Mouse (Mus musculus) brown adipose tissue, adult 24 weeks (tissue): ENCODE results near the gene Gm14214. TPM values are rescaled to one million over a fixed set of nuclear protein-coding genes. Genes with fewer than 3 reads are reported as not detected.

ENCODE experiments used
- H3K27ac ChIP-seq: fragments of 200-500 bp; replicated peaks from 2 replicates; pipeline ENCODE4 v1.5.1; 2012; ENCODE audit warnings: low read depth, mild to moderate bottlenecking, low read length
- H3K4me1 ChIP-seq: fragments of 200-500 bp; 2 replicates; pipeline ENCODE4 v1.6.1; 2012; ENCODE audit warnings: low read length, mixed read lengths; ENCODE audit not compliant: control insufficient read depth, insufficient read depth, insufficient read length
- H3K4me3 ChIP-seq: fragments of 200-500 bp; 2 replicates; pipeline ENCODE4 v1.5.1; 2012; ENCODE audit warnings: low read depth, mild to moderate bottlenecking, low read length, moderate library complexity; ENCODE audit not compliant: insufficient read depth
- polyA plus RNA-seq: library from polyadenylated mRNA; stranded (reverse); fragments of >200 nt; gene quantifications from 2 replicates; pipeline ENCODE4 v1.2.4, GENCODE M21; 2012; ENCODE audit not compliant: missing spikeins, insufficient read depth, insufficient read length

Gene Gm14214
- polyA plus RNA-seq, 1 experiment: not detected

DNA sequence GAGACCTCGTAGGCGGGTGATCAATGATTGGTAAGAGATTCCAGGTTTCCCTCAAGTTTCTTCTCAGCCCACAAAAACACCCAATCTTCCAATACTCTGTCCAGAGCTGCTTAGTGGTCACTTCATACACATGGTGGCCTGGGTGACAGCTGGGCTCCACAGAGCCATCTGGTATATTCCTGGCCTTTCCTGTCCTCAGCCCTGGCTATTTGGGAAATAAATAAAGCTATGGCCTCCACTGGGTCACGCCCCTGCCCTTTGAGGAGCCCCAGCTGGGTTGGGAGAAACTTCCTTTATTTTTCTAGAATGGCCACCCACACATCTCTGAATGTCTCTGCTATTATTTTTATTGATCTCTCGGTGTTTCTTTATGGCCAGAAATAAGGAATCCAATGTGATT is 46.4 kb downstream of the Gm14214 start:
- Histone ChIP-seq H3K4me1 (no peaks in the 10 kb centered on the region), H3K4me3 (no peak overlapping the region), H3K27ac (no peak overlapping the region)

DNA sequence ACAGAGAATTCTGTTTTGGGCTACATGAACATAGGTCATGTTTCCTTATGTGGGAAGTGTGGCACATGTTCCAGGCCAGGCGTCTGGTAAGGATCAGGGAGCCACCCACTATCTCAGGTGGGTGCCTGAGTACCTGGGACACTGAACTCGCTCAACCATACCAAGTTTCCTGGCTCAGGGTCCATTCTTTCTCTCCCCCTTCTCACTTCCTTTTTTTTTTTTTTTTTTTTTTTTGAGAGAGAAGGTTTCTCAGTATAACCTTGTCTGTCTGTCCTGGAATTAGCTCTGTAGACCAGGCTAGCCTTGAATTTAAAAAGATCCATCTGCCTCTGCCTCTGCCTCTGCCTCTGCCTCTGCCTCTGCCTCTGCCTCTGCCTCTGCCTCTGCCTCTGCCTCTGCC is 49.5 kb downstream of the Gm14214 start:
- H3K27ac ChIP-seq: no peak overlapping the region
- H3K4me1 ChIP-seq: no peaks in the 10 kb centered on the region
- H3K4me3 ChIP-seq: no peak overlapping the region

Other genes with a start within 250 kb of the Gm14214 start
- gene 1700003F12Rik, start 222.9 kb downstream of the Gm14214 start, polyA plus RNA-seq: not detected in 2 replicates
- gene Actl10, start 218.3 kb downstream of the Gm14214 start, polyA plus RNA-seq: not detected in 2 replicates
- not detected in 2 replicates for gene Necab3, start 211.1 kb downstream of the Gm14214 start, polyA plus RNA-seq
- 0.63 and 1.3 TPM in 2 replicates for gene E2f1, start 200.1 kb downstream of the Gm14214 start, polyA plus RNA-seq
- gene Pxmp4, start 166.3 kb downstream of the Gm14214 start, polyA plus RNA-seq: 44.4 and 59.3 TPM in 2 replicates
- gene Zfp341, start 156.7 kb downstream of the Gm14214 start, polyA plus RNA-seq: 0.71 and 0.88 TPM in 2 replicates
- not detected in 2 replicates for gene 4930519P11Rik, start 156.6 kb downstream of the Gm14214 start, polyA plus RNA-seq
- 108 TPM in 2 replicates for gene Chmp4b, start 118.3 kb downstream of the Gm14214 start, polyA plus RNA-seq
- 51.8 and 60.5 TPM in 2 replicates for gene Raly, start 21.1 kb upstream of the Gm14214 start, polyA plus RNA-seq
- not detected in 2 replicates for gene a, start 21.4 kb upstream of the Gm14214 start, polyA plus RNA-seq
- 65.4 and 71.7 TPM in 2 replicates for gene Eif2s2, start 122.9 kb upstream of the Gm14214 start, polyA plus RNA-seq
- not detected in 2 replicates for gene Gm14226, start 248.2 kb upstream of the Gm14214 start, polyA plus RNA-seq